Mouse (Mus musculus): ENCODE measurements at regions not wholly inside any gene's neighbourhood (a gene's known extent, or its start where the extent isn't known, plus 50 kb on each side); places are given as distances from the start of the nearest gene placed in this dataset.

DNA sequence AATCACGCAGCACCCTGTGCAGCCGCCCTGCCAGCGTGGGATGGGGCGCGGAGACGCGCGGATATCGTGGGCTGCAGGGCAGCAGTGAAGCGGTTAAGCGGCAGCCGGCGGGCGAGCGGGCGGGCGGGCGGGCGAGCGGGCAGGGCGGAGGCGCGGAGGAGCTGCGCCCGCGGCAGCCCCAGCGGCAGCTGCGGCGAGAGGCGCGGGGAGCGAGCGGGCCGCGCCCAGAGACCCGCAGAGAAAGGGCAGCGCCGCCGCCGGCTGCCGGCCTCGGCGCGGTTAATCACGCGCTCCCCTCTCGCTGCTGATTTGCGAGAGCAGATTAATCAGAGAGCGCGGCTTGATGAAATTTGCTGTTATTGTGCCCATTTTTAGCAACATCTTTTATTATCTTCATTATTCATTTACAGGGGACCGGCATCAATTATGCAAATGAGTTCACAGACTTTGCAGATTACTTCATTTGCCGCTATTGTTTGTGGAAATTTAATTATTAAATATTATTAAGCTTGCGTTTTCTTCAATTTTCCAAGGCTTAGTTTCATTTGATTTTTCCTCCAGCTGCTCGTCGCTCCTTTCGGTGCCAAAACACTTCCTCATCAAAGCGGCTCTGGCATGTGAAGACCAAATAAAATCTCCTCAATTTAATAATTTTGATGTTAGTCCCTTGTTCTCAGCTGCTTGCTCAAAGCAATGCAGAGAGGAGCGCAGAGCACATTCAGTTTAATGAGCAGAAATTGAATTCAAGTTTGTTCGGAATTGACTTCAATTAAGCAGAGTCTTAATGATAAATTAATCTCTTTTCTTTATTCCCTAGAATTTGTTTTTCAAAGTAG is 219.2 kb upstream of the Pkn2 start:
- TF ChIP-seq CTCF (IDR thresholded peaks at IDR 0.05; ENCODE audit: extremely low read depth, insufficient read length, insufficient replicate concordance, low read depth, low read length) (no peak), POLR2A (IDR thresholded peaks at IDR 0.05; ENCODE audit: low read depth, low read length) (no peak)

Measured in small intestine, adult 2 months (tissue).